Mouse (Mus musculus) MEL (cell line): ENCODE results near the gene F8. TPM values are rescaled to one million over a fixed set of nuclear protein-coding genes. Genes with fewer than 3 reads are reported as not detected.

ENCODE experiments used
- DNase-seq: peaks from one replicate; pipeline ENCODE4 v3.0.0; 2011; ENCODE audit warnings: low read depth, low spot score
- H3K27ac ChIP-seq: 2 replicates; pipeline ENCODE4 v1.5.1; 2012; ENCODE audit warnings: low read depth, mild to moderate bottlenecking, control low read depth, low read length, moderate library complexity; ENCODE audit not compliant: control insufficient read depth
- H3K27me3 ChIP-seq, 2 experiments: fragments of 150-350 bp in 1 of 2; sonication (generic) in 1 of 2; 2 replicates each; pipeline ENCODE4 v1.6.1; 2012; ENCODE audit warnings: low read length in 2 of 2, mild to moderate bottlenecking in 2 of 2, improper control_type of control experiment in 1 of 2, moderate library complexity in 1 of 2; ENCODE audit not compliant: insufficient read depth in 2 of 2, control insufficient read depth in 1 of 2
- H3K36me3 ChIP-seq, 2 experiments: 2 replicates each; pipeline ENCODE4 v1.6.1; 2012 to 2014; ENCODE audit warnings: low read length in 2 of 2, improper control_type of control experiment in 1 of 2, inconsistent platforms in 1 of 2, mild to moderate bottlenecking in 1 of 2; ENCODE audit not compliant: insufficient read depth in 2 of 2, control insufficient read depth in 1 of 2
- H3K4me1 ChIP-seq, 2 experiments: fragments of 150-350 bp in 1 of 2; sonication (generic) in 1 of 2; 2 replicates each; pipeline ENCODE4 v1.6.1; 2012; ENCODE audit warnings: low read length in 2 of 2, improper control_type of control experiment in 1 of 2, mild to moderate bottlenecking in 1 of 2; ENCODE audit not compliant: insufficient read depth in 2 of 2, control insufficient read depth in 1 of 2
- H3K4me3 ChIP-seq, 2 experiments: fragments of 150-350 bp in 1 of 2; sonication (generic) in 1 of 2; 2 replicates each; pipeline ENCODE4 v1.5.1; 2012; ENCODE audit warnings: low read depth in 2 of 2, low read length in 2 of 2, mild to moderate bottlenecking in 2 of 2, moderate library complexity in 2 of 2, control low read depth in 1 of 2, improper control_type of control experiment in 1 of 2; ENCODE audit not compliant: control insufficient read depth in 1 of 2, insufficient read depth in 1 of 2
- H3K79me2 ChIP-seq: 2 replicates; pipeline ENCODE4 v1.6.1; 2012; ENCODE audit warnings: mild to moderate bottlenecking, low read length, moderate library complexity; ENCODE audit not compliant: control insufficient read depth, poor library complexity, insufficient read depth
- H3K9ac ChIP-seq: 2 replicates; pipeline ENCODE4 v1.6.1; 2012; ENCODE audit warnings: low read depth, mild to moderate bottlenecking, control low read depth, low read length, moderate library complexity; ENCODE audit not compliant: control insufficient read depth, poor library complexity, severe bottlenecking
- H3K9me3 ChIP-seq: fragments of 150-350 bp; sonication (generic); replicated peaks from 2 replicates; pipeline ENCODE4 v1.6.1; 2012; ENCODE audit warnings: mild to moderate bottlenecking, low read length, improper control_type of control experiment, moderate library complexity; ENCODE audit not compliant: insufficient read depth
- CHD1 ChIP-seq: IDR thresholded peaks from 2 replicates; pipeline ENCODE4 v1.6.1; 2012; ENCODE audit warnings: low read depth, mild to moderate bottlenecking, inconsistent platforms, low read length, improper control_type of control experiment
- E2F4 ChIP-seq: IDR thresholded peaks from 2 replicates; pipeline ENCODE4 v1.6.1; 2011; ENCODE audit warnings: low read depth, low read length, improper control_type of control experiment, borderline replicate concordance
- EP300 ChIP-seq, 2 experiments: IDR thresholded peaks; 2 replicates each; pipeline ENCODE4 v1.6.1; 2011; ENCODE audit warnings: improper control_type of control experiment in 2 of 2, low read length in 2 of 2, low read depth in 1 of 2, mild to moderate bottlenecking in 1 of 2
- ETS1 ChIP-seq: IDR thresholded peaks from 2 replicates; pipeline ENCODE4 v1.6.1; 2012; ENCODE audit warnings: low read depth, mild to moderate bottlenecking, inconsistent platforms, low read length, improper control_type of control experiment, moderate library complexity
- GABPA ChIP-seq: IDR thresholded peaks from 2 replicates; pipeline ENCODE4 v1.6.1; 2012; ENCODE audit warnings: low read depth, mild to moderate bottlenecking, inconsistent platforms, low read length, improper control_type of control experiment, moderate library complexity
- GATA1 ChIP-seq: IDR thresholded peaks from 2 replicates; pipeline ENCODE4 v1.6.1; 2011; ENCODE audit warnings: low read depth, low read length, improper control_type of control experiment
- HCFC1 ChIP-seq: IDR thresholded peaks from 2 replicates; pipeline ENCODE4 v1.6.1; 2012; ENCODE audit warnings: low read depth, mild to moderate bottlenecking, inconsistent platforms, low read length, improper control_type of control experiment, moderate library complexity
- JUND ChIP-seq: IDR thresholded peaks from 2 replicates; pipeline ENCODE4 v1.6.1; 2011; ENCODE audit warnings: low read depth, mild to moderate bottlenecking, improper control_type of control experiment, low read length
- KAT2A ChIP-seq: conservative IDR thresholded peaks from 2 replicates; pipeline ENCODE4 v1.6.1; 2012; ENCODE audit warnings: low read depth, low read length, improper control_type of control experiment, inconsistent platforms
- MAFK ChIP-seq: IDR thresholded peaks from 2 replicates; pipeline ENCODE4 v1.6.1; 2011; ENCODE audit warnings: low read depth, mild to moderate bottlenecking, low read length, improper control_type of control experiment, borderline replicate concordance
- MAX ChIP-seq: IDR thresholded peaks from 2 replicates; pipeline ENCODE4 v1.6.1; 2011; ENCODE audit warnings: low read length, improper control_type of control experiment
- MXI1 ChIP-seq: IDR thresholded peaks from 2 replicates; pipeline ENCODE4 v1.6.1; 2011; ENCODE audit warnings: mild to moderate bottlenecking, low read depth, low read length, improper control_type of control experiment
- POLR2AphosphoS2 ChIP-seq: IDR thresholded peaks from 2 replicates; pipeline ENCODE4 v1.6.1; 2011; ENCODE audit warnings: low read length, improper control_type of control experiment
- SIN3A ChIP-seq: IDR thresholded peaks from 2 replicates; pipeline ENCODE4 v1.6.1; 2012; ENCODE audit warnings: low read length, improper control_type of control experiment, inconsistent platforms
- TBP ChIP-seq: IDR thresholded peaks from 2 replicates; pipeline ENCODE4 v1.8.0; 2011; ENCODE audit warnings: low read depth, low read length, improper control_type of control experiment
- TCF12 ChIP-seq: IDR thresholded peaks from 2 replicates; pipeline ENCODE4 v1.6.1; 2014; ENCODE audit warnings: low read depth, mild to moderate bottlenecking, inconsistent platforms, low read length, improper control_type of control experiment, moderate library complexity
- UBTF ChIP-seq: IDR thresholded peaks from 2 replicates; pipeline ENCODE4 v1.6.1; 2012; ENCODE audit warnings: low read depth, mild to moderate bottlenecking, inconsistent platforms, low read length, improper control_type of control experiment, moderate library complexity, borderline replicate concordance; ENCODE audit not compliant: insufficient read depth
- USF2 ChIP-seq, 2 experiments: IDR thresholded peaks; 2 replicates each; pipeline ENCODE4 v1.6.1; 2011 to 2012; ENCODE audit warnings: improper control_type of control experiment in 2 of 2, low read length in 2 of 2, borderline replicate concordance in 1 of 2, inconsistent platforms in 1 of 2, low read depth in 1 of 2, mild to moderate bottlenecking in 1 of 2; ENCODE audit not compliant: insufficient read depth in 1 of 2
- ZC3H11A ChIP-seq: IDR thresholded peaks from 2 replicates; pipeline ENCODE4 v1.6.1; 2012; ENCODE audit warnings: low read depth, mild to moderate bottlenecking, inconsistent platforms, low read length, improper control_type of control experiment
- ZKSCAN1 ChIP-seq: IDR thresholded peaks from 2 replicates; pipeline ENCODE4 v1.6.1; 2012; ENCODE audit warnings: low read depth, mild to moderate bottlenecking, inconsistent platforms, low read length, improper control_type of control experiment, moderate library complexity
- polyA plus RNA-seq, 2 experiments: library from polyadenylated mRNA; stranded (reverse) in 1 of 2; unstranded in 1 of 2; fragments of >175 nt in 1 of 2; fragments of >200 nt in 1 of 2; gene quantifications; 2 replicates each; pipeline versions ENCODE4 v1.2.1 to v1.2.4; 2012; ENCODE audit warnings: low replicate concordance in 2 of 2, low read depth in 1 of 2; ENCODE audit not compliant: insufficient read length in 2 of 2, insufficient read depth in 1 of 2, missing spikeins in 1 of 2
- total RNA-seq: library from RNA; depleted of rRNA; stranded (reverse); fragments of 300-350 nt; gene quantifications from 2 replicates; pipeline ENCODE4 v1.2.3, GENCODE M21; 2012

The F8 gene
- total and polyA plus RNA-seq, 3 experiments: 0.65 to 0.67 TPM; not detected in 1

GRCm38 (mm10) chrX:75372666-75373425 lies 9.6 kb downstream of the F8 start:
- Histone ChIP-seq H3K4me1 (peaks cover 9 to 11% of the 10 kb centered on the region in 2 experiments), H3K27me3 (no peaks in the 10 kb centered on the region), H3K4me3 (no peak overlapping the region), H3K27ac (no peak overlapping the region), H3K9me3 (no peaks in the 10 kb centered on the region), H3K9ac (no peak overlapping the region), H3K36me3 (peaks cover 0 to 17% of the 10 kb centered on the region in 2 experiments; a peak in 2 of 4 replicates), H3K79me2 (no peaks in the 10 kb centered on the region)
- no peak for TF ChIP-seq MXI1
- TF ChIP-seq ZC3H11A: no peak
- peak in 1 of 2 experiments; percentile 11; a peak in 1 of 4 replicates for TF ChIP-seq EP300 (IDR thresholded peaks at IDR 0.05; ENCODE audit: low read depth in 1 of 2, low read length in 2 of 2)
- peak; percentile 58 for TF ChIP-seq ETS1
- 0 out of 2 replicates have a peak, but pooled peaks have one; percentile 24 for TF ChIP-seq TCF12
- TF ChIP-seq KAT2A: no peak
- peak; percentile 14 for DNase-seq

GRCm38 (mm10) chrX:75370197-75370596 lies 12.2 kb downstream of the F8 start:
- peak in 1 of 2 experiments; percentile 33; a peak in 1 of 4 replicates for TF ChIP-seq EP300 (IDR thresholded peaks at IDR 0.05; ENCODE audit: low read depth in 1 of 2, low read length in 2 of 2)
- peak; percentile 32; the same call in 1 of the 2 replicates for TF ChIP-seq ETS1
- TF ChIP-seq JUND: no peak
- TF ChIP-seq MAX: no peak
- no peak for TF ChIP-seq CHD1
- TF ChIP-seq GATA1: peak; percentile 71
- no peak for TF ChIP-seq MAFK
- no peak for TF ChIP-seq TBP
- TF ChIP-seq ZC3H11A: no peak
- no peak for TF ChIP-seq E2F4
- no peak for TF ChIP-seq ZKSCAN1
- TF ChIP-seq MXI1: no peak
- no peak for TF ChIP-seq SIN3A
- TF ChIP-seq UBTF: no peak
- no peak for TF ChIP-seq GABPA
- no peak for TF ChIP-seq POLR2AphosphoS2
- TF ChIP-seq HCFC1: no peak
- TF ChIP-seq USF2 (IDR thresholded peaks at IDR 0.05; ENCODE audit: borderline replicate concordance in 1 of 2, insufficient read depth in 1 of 2, low read depth in 1 of 2, low read length in 2 of 2): no peak
- peaks cover 0 to 9% of the 10 kb centered on the region in 2 experiments; a peak in 2 of 4 replicates for H3K36me3 ChIP-seq

More at GRCm38 (mm10) chrX:75370197-75370596, 12.2 kb downstream of the F8 start:
- Histone ChIP-seq H3K4me3 (no peak overlapping the region), H3K27me3 (no peaks in the 10 kb centered on the region), H3K9me3 (no peaks in the 10 kb centered on the region), H3K9ac (no peak overlapping the region), H3K4me1 (peaks cover 8 to 9% of the 10 kb centered on the region in 2 experiments), H3K27ac (peak overlapping the region; percentile 22; the same call in 1 of the 2 replicates), H3K79me2 (no peaks in the 10 kb centered on the region)
- peak; percentile 79 for DNase-seq
